Mouse (Mus musculus): ENCODE results near the gene Magi1.

- TF ChIP-seq CTCF (IDR thresholded peaks at IDR 0.05) (no peak), POLR2A (IDR thresholded peaks at IDR 0.05; ENCODE audit: insufficient read depth, low read depth, low read length) (no peak), EP300 (IDR thresholded peaks at IDR 0.05; ENCODE audit: insufficient read depth, low read depth, low read length) (no peak)
These were observed 223.0 kb downstream of the Magi1 start for GRCm38 (mm10) chr6:94060621-94061213.
